Mouse (Mus musculus) embryo, embryonic 10 days (tissue): ENCODE data around the gene Tbc1d23.
"Not testable (repeated sequence)": the region's sequence is repeated elsewhere in the genome, so short reads cannot be mapped to it uniquely, and the experiment has no call there.

Experiments
- DNase-seq: peaks from one replicate; pipeline ENCODE4 v3.0.0-alpha.2; 2015; ENCODE audit warnings: low spot score

Tbc1d23 gene

GRCm38 (mm10) chr16:57215957-57216356 lies 15.3 kb downstream of the Tbc1d23 start:
- no peak for DNase-seq

GRCm38 (mm10) chr16:57211037-57211436 lies 20.3 kb downstream of the Tbc1d23 start:
- no peak for DNase-seq

GRCm38 (mm10) chr16:57208342-57208741 lies 23.0 kb downstream of the Tbc1d23 start:
- no peak for DNase-seq

- no peak for DNase-seq
These were observed 34.0 kb downstream of the Tbc1d23 start for GRCm38 (mm10) chr16:57197281-57197680.

GRCm38 (mm10) chr16:57196590-57196989 lies 34.7 kb downstream of the Tbc1d23 start:
- DNase-seq, result no peak

GRCm38 (mm10) chr16:57191214-57191613 lies 40.1 kb downstream of the Tbc1d23 start:
- no peak for DNase-seq

- no peak for DNase-seq
These were observed 40.9 kb downstream of the Tbc1d23 start for GRCm38 (mm10) chr16:57190390-57190789.

- DNase-seq, result no peak
These were observed 41.8 kb downstream of the Tbc1d23 start for GRCm38 (mm10) chr16:57189493-57189892.

- DNase-seq, result no peak
These were observed 44.7 kb downstream of the Tbc1d23 start for GRCm38 (mm10) chr16:57186618-57187017.

- DNase-seq, result no peak
These were observed 49.3 kb downstream of the Tbc1d23 start for GRCm38 (mm10) chr16:57182037-57182436.

- no peak for DNase-seq
These were observed 50.1 kb downstream of the Tbc1d23 start for GRCm38 (mm10) chr16:57181180-57181579.

- DNase-seq, result no peak
These were observed 53.6 kb downstream of the Tbc1d23 start for GRCm38 (mm10) chr16:57177664-57178063.

GRCm38 (mm10) chr16:57177254-57177653 lies 54.0 kb downstream of the Tbc1d23 start:
- DNase-seq, result peak; percentile 53

- no peak for DNase-seq
These were observed 55.0 kb downstream of the Tbc1d23 start for GRCm38 (mm10) chr16:57176276-57176675.

- no peak for DNase-seq
These were observed 55.6 kb downstream of the Tbc1d23 start for GRCm38 (mm10) chr16:57175751-57176150.

- not testable (repeated sequence) for DNase-seq
These were observed 56.8 kb downstream of the Tbc1d23 start for GRCm38 (mm10) chr16:57174480-57174879.

- DNase-seq, result no peak
These were observed 59.7 kb downstream of the Tbc1d23 start for GRCm38 (mm10) chr16:57171570-57171969.

- DNase-seq, result no peak
These were observed 60.1 kb downstream of the Tbc1d23 start for GRCm38 (mm10) chr16:57171161-57171560.

GRCm38 (mm10) chr16:57168236-57168635 lies 63.1 kb downstream of the Tbc1d23 start:
- peak; percentile 49 for DNase-seq

- DNase-seq, result no peak
These were observed 63.8 kb downstream of the Tbc1d23 start for GRCm38 (mm10) chr16:57167514-57167912.

GRCm38 (mm10) chr16:57166611-57167513 lies 64.4 kb downstream of the Tbc1d23 start, which contains the start of gene Nit2:
Gene Nit2, minus strand, starts transcription at chr16:57167341.
- DNase-seq, result peak; percentile 94

- DNase-seq, result no peak
These were observed 65.2 kb downstream of the Tbc1d23 start for GRCm38 (mm10) chr16:57166086-57166485.

GRCm38 (mm10) chr16:57165157-57165556 lies 66.1 kb downstream of the Tbc1d23 start:
- no peak for DNase-seq

GRCm38 (mm10) chr16:57163694-57164093 lies 67.6 kb downstream of the Tbc1d23 start:
- DNase-seq, result no peak
